Mouse (Mus musculus): ENCODE data around the gene Ryr3.

Gene Ryr3

DNA sequence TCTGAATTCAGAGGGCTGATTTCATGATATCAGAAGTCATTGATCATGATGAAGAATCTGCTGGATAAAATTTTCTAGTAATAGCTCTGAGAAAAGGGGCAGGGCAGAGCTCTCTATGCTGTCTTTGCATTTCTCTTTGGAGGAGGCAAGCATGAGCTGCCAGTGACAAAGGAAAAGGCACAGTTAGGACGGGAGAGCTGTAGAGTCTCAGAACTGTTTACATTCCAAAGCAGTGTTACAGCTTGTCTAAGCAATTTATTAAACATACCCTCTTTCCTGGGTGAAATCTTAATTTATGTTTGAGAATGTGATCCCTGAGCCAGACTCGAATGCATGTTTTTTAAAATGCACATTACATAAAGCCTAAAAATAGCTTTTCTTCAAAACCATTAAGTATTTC, 435.3 kb downstream of the Ryr3 start:
- no peak for DNase-seq (ENCODE audit: low read depth)

DNA sequence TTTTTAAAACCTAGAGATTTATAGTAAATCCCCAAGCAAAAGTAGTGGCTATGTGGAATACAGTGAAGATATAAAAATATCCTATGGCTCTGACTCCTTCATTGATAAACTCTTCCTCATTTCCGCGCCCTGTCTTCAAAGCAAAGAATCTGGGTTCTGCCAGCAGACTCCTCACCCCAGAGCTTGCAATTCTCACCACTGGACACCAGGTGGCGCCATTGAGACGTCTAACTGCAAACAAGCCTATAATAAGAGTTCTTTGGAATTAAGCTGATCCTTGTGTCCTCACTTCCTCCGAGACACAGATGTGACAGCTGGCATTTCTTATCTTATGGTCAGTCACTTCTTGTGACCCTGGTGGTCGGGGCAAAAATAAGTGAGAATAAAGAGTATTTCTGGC, 442.1 kb downstream of the Ryr3 start:
- peak; percentile 40 for DNase-seq (ENCODE audit: low read depth)

DNA sequence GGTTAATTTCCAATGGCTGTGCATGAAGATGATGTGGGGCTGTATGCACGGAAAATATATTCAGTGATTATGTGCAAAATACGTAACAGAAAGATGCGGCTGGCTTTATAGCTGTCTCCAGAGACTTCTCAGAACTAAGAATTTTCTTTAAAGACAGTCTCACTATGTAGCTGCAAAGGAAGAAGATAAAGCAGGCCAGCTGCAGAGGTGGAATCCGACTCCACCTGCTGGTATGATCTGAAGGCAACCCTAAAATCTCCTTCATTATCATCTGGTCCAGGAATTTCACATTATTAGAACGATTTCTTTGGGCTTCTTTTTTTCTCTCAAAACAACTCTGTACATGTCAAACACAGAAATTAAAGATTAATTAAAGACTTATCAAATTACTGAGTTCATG, 449.2 kb downstream of the Ryr3 start:
- no peak for DNase-seq (ENCODE audit: low read depth)

DNA sequence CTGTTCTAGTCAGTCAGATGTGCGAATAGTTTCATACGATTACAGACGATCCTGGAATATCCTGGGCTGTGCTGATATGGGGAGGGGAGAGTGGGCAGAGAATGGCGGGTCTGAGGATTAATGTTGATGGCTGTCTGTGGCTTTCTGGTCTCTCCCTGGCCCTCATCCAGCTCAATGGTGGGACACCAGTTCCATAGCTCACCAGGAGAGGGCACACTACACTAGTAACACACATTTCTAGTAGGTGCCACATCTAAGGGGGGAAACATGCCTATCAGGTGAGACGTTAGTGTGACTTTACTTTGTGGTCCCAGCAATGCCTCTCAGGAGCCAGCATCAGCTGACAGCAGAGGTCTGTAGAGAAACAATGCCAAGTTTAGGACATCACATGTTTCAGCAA, 451.9 kb downstream of the Ryr3 start:
- no peak for DNase-seq (ENCODE audit: low read depth)

DNA sequence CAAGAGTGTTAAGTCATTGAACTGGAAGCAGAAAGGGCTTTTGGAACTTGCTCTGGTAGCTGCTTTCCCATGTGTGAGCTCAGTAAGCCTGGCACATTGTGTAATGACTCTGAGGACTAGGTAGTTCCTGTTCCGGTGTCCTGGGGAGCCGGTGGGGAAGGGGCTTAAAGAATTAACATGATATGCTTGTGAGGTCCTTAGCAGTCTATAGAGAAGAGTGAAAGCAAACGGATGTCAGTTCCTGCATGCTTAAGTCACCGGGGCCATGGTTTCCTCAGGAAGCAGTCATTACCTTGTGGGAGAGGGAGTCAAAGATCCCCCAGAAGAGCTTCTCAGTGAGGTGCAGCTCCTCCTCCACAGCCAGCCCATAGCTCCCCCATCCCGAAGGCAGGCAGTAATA, 452.6 kb downstream of the Ryr3 start:
- DNase-seq (ENCODE audit: low read depth) = no peak

- no peak for DNase-seq (ENCODE audit: low read depth)
Observed at GRCm38 (mm10) chr2:112762006-112762405, 454.9 kb downstream of the Ryr3 start.

- no peak for DNase-seq (ENCODE audit: low read depth)
Observed at GRCm38 (mm10) chr2:112761196-112761913, 455.5 kb downstream of the Ryr3 start.

DNA sequence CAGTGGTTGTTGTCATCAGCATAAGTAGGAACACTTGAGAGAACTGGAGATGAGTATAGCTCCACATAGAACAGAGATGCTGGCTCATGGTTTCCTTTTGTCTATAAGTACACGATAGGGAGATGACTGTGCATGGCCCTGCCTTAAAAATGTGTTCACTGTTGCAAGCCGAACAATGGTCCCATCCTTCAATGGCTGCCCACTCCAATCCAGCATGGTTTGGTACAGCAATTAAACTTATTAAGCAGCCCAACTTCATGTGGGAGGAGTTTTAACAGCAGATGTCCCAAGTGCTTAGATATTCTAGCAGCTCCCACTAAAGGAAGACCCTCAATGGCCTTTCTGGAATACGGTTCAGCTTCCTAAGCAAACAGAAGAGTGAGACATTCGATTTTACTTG, 456.2 kb downstream of the Ryr3 start:
- no peak for DNase-seq (ENCODE audit: low read depth)

DNA sequence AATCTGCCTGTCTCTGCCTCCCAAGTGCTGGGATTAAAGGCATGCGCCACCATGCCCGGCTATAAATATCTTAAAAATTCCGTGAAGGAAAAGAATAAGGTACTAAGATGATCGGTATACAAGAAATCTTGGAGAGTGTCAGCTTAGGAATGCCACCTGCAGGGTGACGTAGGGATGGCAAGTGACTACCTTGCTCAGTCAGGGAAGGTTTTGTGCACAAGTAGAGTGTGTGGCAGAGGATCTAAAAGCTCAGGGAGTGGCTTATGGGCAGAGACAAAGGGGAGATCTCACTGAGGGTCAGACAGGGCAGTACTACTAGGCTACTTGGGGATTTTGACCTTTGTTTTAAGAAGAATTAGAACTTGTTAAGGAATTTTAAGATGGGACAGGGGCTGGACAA, 457.2 kb downstream of the Ryr3 start:
- no peak for DNase-seq (ENCODE audit: low read depth)

GRCm38 (mm10) chr2:112758732-112759131, 458.2 kb downstream of the Ryr3 start:
- no peak for DNase-seq (ENCODE audit: low read depth)

DNA sequence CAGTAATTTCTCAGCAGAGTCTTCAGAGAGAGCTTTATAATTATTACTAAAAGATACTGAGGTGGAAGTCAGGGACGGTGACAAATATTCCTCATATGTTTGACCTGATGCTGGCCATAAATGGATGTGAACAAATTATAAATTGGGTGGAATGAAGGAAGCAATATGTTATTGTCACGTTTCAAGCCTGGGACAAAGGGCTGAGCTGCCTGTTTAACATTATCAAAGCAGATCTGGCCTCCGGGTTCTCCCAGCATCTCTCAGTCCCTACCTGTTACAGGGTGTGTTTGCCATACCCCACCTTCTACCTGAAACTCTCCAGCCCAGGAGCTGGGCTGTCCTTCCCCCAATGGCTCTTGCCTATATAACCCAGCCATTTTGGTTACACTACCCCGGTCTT, 463.6 kb downstream of the Ryr3 start:
- DNase-seq (ENCODE audit: low read depth) = no peak

DNA sequence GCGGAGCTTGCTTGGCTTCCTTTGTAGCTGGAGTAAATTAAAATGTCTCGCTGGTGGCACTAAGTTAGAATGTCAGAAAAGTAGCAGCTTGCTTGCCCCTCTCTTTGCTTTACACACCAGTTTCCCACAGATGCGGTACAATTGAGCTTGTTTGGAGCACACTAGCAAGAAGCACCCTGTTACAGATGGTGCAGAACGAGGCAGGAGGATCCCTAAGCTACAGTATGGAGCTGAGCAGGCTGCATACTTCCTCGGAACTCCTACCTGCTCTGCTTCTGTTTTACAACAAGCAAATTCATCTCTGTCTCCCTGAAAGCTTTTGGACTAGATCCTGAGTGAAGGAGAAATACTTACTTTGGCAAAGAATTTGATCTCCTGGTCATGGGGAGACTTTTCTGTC, 465.5 kb downstream of the Ryr3 start:
- DNase-seq (ENCODE audit: low read depth) = no peak

DNA sequence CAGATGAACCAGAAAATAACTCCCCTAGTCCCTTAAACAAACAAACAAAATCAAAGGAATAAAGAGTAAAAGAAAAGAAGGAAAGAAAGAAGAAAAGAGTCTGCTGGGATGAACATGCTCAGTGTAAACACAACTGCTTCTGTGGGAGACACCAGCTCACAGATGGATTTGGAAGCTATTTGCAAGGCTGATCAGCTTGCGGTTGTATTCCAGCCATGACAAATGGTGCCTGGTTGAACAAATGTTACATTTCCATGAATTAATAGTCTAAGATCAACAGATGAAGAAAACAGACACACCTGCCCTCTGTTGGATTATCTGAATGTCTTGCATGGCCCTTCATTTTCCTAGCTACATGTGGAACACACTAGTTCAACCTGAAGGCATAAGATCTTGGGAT, 468.4 kb downstream of the Ryr3 start:
- no peak for DNase-seq (ENCODE audit: low read depth)

DNA sequence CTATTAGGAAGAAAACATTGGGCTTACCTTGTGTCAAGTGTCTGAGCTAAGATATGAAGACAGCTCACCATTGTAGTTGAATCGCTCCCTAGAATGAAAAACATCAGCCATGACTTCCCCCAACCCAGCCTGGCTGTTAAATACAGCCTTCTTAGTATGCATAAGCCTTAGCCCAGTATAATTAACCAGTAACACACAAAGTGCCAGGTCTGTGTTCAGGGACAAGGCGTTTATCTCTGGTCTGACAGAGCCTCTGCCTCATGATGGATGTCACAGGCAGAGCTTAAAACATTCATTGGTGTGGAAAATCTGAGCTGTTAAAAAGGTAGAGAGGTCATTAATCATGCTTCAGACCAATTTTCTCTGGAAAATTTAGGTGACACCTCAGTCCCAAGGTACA, 484.0 kb downstream of the Ryr3 start:
- no peak for DNase-seq (ENCODE audit: low read depth)

GRCm38 (mm10) chr2:112727842-112728241, 489.1 kb downstream of the Ryr3 start:
- no peak for DNase-seq (ENCODE audit: low read depth)

DNA sequence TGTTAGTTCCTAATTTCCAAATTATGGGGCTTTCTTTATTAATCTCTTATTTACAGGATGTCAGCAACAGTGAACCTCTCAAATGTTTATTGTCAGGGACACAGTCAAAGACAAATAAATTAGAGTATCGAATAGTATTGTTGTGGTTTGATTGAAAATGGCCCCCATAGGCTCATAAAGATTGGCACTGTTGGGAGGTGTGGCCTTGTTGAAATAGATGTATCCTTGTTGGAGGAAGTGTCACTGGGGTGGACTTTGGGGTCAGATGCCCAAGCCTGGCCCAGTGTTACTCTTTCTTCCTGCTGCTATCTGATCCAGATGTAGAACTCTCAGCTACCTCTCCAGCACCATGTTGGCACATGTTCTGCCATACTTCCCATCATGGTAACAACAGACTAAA, 495.7 kb downstream of the Ryr3 start:
- no peak for DNase-seq (ENCODE audit: low read depth)

DNA sequence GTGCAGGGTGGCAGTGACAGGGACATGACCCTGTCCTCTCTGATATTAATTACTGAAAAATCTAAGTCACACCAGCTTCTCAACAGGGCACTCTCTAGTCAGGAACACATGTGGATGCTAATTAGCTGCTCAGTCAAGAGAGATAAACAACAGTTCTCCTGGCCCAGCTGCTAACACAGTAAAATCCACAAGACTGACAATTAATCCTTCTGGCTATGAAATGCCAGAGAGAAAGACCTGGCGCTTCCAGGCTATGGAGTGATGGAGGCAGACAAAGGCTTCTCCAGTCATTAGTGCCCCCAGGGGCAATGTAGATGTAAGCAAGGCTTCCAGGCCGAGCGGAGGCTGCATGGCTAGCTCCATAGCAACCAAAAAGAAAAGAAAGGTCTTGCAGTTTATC, 496.2 kb downstream of the Ryr3 start:
- DNase-seq (ENCODE audit: low read depth) = no peak

DNA sequence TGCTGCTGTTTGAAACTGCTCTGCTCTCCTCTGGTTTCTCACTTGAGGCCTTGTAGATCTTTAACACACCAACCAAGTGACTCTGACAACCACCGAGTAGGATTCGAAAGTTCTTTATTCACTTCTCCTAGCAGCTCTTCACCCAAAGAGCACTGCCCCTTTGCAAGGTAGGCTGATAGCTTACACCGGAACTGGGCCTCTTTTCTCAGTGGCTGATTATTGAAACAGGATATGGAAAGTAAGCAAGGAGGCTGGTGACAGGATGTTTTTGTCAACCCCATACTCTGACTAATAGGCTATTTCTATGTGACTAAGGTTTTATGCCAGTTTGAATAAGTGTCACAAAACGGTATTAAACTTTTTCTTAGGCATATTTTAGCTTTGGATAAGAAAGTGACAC, 502.2 kb downstream of the Ryr3 start:
- DNase-seq (ENCODE audit: low read depth) = no peak

DNA sequence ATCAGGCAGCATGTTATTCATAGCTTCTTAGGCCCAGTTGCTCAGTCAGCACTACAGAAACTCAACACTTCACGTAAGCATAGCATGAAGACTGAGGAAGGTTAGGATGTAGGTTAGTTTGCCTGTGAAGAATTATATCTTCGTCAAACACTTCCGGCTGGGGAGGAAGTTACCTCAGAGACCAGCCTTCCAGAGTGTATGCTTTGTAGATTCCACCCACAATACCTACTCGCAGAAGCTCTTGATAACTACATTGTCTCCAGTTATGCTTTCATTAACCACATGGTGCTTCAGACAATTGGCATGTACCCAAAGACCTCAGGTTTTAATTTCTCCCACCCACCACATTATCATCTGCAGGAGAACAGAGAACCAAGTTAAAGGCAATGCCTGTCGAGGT, 535.1 kb downstream of the Ryr3 start:
- no peak for DNase-seq (ENCODE audit: low read depth)

- no peak for DNase-seq (ENCODE audit: low read depth)
Observed at GRCm38 (mm10) chr2:112677246-112677645, 539.6 kb downstream of the Ryr3 start.

DNA sequence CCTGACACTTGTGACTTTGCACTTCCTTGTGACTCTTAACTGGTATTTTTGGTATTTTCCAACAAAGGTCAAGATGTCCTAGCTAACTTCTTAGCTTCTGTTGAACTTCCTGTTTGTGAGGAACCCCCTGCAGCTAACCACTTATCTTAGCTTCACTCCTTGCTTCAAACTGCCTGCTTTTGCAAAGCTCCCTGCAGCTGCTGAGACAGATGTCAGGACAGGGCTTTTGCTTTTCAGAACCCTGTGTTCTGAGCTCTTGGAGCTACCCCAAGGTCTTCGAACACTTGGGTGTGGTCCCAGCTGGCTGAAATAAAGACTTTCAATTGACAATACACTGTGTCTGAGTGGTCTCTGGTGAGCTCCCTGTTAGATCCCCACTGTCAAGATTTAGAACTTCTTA, 540.2 kb downstream of the Ryr3 start:
- no peak for DNase-seq (ENCODE audit: low read depth)

DNA sequence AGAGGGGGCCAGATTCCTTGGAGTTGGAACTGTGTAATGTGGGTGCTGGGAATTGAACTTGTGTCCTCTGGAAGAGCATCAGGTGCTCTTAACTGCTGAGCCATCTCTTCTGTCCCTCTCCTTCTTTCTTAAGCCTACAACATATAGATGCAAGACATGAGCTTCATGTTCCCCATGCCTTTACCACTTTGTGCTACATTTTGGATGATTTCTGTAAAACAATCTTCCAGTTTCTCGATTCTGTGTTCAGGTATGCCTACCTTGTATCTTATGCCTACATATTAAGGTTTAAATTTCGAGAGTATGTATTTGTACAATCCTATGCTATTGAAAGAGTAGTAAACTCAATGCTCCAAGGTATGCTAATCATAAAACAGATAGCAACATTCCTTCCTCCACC, 540.7 kb downstream of the Ryr3 start:
- no peak for DNase-seq (ENCODE audit: low read depth)

- DNase-seq (ENCODE audit: low read depth) = no peak
Observed at GRCm38 (mm10) chr2:112669461-112669860, 547.4 kb downstream of the Ryr3 start.

DNA sequence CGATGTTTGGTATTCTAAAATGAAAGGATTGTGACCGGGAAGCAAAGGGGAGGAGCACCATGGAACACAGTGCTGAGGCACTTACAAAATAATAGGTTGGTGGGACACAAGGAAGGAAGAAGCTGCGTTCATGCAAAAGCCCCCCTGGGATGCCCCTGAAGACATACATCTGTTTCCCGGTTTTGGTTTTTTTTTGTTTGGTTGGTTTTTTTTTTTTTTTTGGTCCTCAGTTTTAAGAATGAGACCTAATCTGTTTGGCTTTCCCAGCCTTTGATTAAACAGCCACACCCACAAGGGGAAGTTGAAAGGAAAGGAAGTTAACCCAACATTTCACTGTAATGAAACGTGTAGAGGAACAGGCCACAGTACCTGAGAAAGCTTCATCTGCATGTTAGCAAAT, 560.8 kb downstream of the Ryr3 start:
- no peak for DNase-seq (ENCODE audit: low read depth)

- DNase-seq (ENCODE audit: low read depth) = no peak
Observed at GRCm38 (mm10) chr2:112653836-112654235, 563.1 kb downstream of the Ryr3 start.

Data from c-Kit-positive CD71-positive TER-119-negative erythroid progenitor cells, embryonic 14.5 days (primary cell).